Mouse (Mus musculus) ES-E14 (cell line): Measurements from ENCODE around the gene Dynlrb1. TPM values are rescaled to one million over a fixed set of nuclear protein-coding genes. Genes with fewer than 3 reads are reported as not detected.

Experiments used
- DNase-seq: peaks from one replicate; pipeline ENCODE4 v3.0.0-alpha.2; 2013; ENCODE audit warnings: low read depth, low spot score
- H3K27ac ChIP-seq: 2 replicates; pipeline ENCODE4 v1.5.1; 2012; ENCODE audit warnings: low read depth, mild to moderate bottlenecking, low read length, moderate library complexity, mixed read lengths; ENCODE audit not compliant: poor library complexity, insufficient read depth, severe bottlenecking
- H3K36me3 ChIP-seq: 2 replicates; pipeline ENCODE4 v1.6.1; 2012; ENCODE audit warnings: mild to moderate bottlenecking, low read length, moderate library complexity, mixed read lengths; ENCODE audit not compliant: control insufficient read depth, poor library complexity, insufficient read depth, severe bottlenecking
- H3K4me1 ChIP-seq, 2 experiments: fragments of 150-350 bp in 1 of 2; sonication (generic) in 1 of 2; 2 replicates each; pipeline ENCODE4 v1.6.1; 2012; ENCODE audit warnings: low read length in 2 of 2, mild to moderate bottlenecking in 1 of 2, mixed read lengths in 1 of 2; ENCODE audit not compliant: control insufficient read depth in 2 of 2, insufficient read depth in 2 of 2, poor library complexity in 1 of 2
- H3K4me3 ChIP-seq, 2 experiments: fragments of 150-350 bp in 1 of 2; sonication (generic) in 1 of 2; 2 replicates each; pipeline ENCODE4 v1.5.1; 2012; ENCODE audit warnings: low read length in 2 of 2, low read depth in 1 of 2, mild to moderate bottlenecking in 1 of 2, mixed read lengths in 1 of 2; ENCODE audit not compliant: insufficient read depth in 1 of 2, poor library complexity in 1 of 2, severe bottlenecking in 1 of 2
- H3K9ac ChIP-seq: 2 replicates; pipeline ENCODE4 v1.6.1; 2012; ENCODE audit warnings: low read depth, mild to moderate bottlenecking, low read length, mixed read lengths; ENCODE audit not compliant: poor library complexity, insufficient read depth, severe bottlenecking
- H3K9me3 ChIP-seq: fragments of 150-350 bp; sonication (generic); 2 replicates; pipeline ENCODE4 v1.6.1; 2012; ENCODE audit warnings: low read depth, mild to moderate bottlenecking, low read length; ENCODE audit not compliant: control insufficient read depth, insufficient read depth
- CHD2 ChIP-seq: IDR thresholded peaks from 2 replicates; pipeline ENCODE4 v1.6.1; 2014; ENCODE audit warnings: mild to moderate bottlenecking, low read depth, low read length, inconsistent platforms
- HCFC1 ChIP-seq: IDR thresholded peaks from 2 replicates; pipeline ENCODE4 v1.6.1; 2012; ENCODE audit warnings: low read length, inconsistent platforms, borderline replicate concordance; ENCODE audit not compliant: insufficient read depth
- MAFK ChIP-seq: IDR thresholded peaks from 2 replicates; pipeline ENCODE4 v1.6.1; 2014; ENCODE audit warnings: mild to moderate bottlenecking, low read depth, low read length, inconsistent platforms; ENCODE audit not compliant: insufficient read depth
- ZC3H11A ChIP-seq: IDR thresholded peaks from 2 replicates; pipeline ENCODE4 v1.6.1; 2012; ENCODE audit warnings: low read depth, mild to moderate bottlenecking, inconsistent platforms, low read length, borderline replicate concordance
- ZNF384 ChIP-seq: IDR thresholded peaks from 2 replicates; pipeline ENCODE4 v1.6.1; 2012; ENCODE audit warnings: low read depth, low read length, inconsistent platforms
- in situ Hi-C, 2 experiments: fragments of 600-800 bp; cut with MboI; formaldehyde crosslinking; loops; one replicate each; pipeline ENCODE4 v1.15.1; 2025; ENCODE audit warnings: low sequenced_read_pairs in 2 of 2, inconsistent platforms in 1 of 2; ENCODE audit not compliant: unreplicated experiment in 2 of 2
- total RNA-seq: library from RNA; depleted of rRNA; stranded (reverse); fragments of 300-350 nt; gene quantifications from 2 replicates; pipeline ENCODE4 v1.2.3, GENCODE M21; 2012

Gene Dynlrb1
- total RNA-seq, 1 experiment: 139 TPM

- peaks cover 0 to 5% of the 10 kb centered on the region in 2 experiments; a peak in 2 of 4 replicates for H3K4me1 ChIP-seq
- H3K9ac ChIP-seq: no peak overlapping the region
- TF ChIP-seq MAFK (no peak), HCFC1 (no peak), CHD2 (no peak), ZC3H11A (no peak), ZNF384 (no peak)
- no peaks in the 10 kb centered on the region for H3K36me3 ChIP-seq
- H3K27ac ChIP-seq: no peak overlapping the region
- H3K9me3 ChIP-seq: no peaks in the 10 kb centered on the region
- no peak for DNase-seq
- in situ Hi-C loops: no loop called here
- no peak overlapping the region for H3K4me3 ChIP-seq
Measured at GRCm38 (mm10) chr2:155280116-155280515, 43.8 kb downstream of the Dynlrb1 start.

DNA sequence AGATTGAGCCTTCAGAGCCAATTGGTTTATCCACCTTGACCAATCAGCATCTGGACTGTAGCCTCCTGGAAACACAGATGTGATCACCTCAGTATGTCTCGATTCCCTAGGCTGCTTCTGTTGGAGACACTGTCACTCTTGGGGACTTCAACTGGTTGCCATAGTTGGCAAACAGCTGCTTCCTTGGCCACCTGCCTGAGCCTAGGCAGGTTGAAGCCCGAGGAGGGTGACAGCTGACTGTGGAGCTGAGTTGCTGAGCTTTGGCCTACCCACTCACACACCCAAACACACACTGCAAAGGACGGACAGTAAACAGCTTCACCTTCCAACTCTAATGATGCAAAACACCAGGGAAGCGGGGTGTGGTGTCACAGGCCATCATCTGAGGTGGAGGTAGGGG is 47.5 kb downstream of the Dynlrb1 start:
- no peak overlapping the region for H3K4me3 ChIP-seq
- no peak for TF ChIP-seq ZC3H11A
- no peak for TF ChIP-seq CHD2
- no peak for TF ChIP-seq HCFC1
- TF ChIP-seq ZNF384: no peak
- no peak for TF ChIP-seq MAFK

DNA sequence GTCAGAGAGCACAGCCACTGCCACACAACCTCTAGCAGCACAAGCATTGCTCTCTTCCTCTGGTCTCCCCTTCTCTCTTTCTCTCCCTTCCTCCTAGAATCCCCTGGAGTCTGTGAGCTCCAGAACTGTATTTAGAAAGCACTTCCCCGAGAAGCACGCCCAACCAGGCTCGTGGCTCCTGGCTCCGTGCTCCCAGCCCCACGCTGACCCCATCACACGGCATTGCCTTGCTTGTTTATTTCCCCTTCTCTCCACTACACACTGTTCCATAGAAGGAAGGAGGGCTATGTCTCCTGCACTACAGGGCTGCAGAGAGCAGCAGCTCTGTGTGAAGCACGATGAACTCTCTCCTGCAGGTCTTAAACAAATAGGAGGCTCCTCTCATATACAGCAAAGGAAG is 48.3 kb downstream of the Dynlrb1 start:
- TF ChIP-seq ZNF384: no peak
- no peak for TF ChIP-seq ZC3H11A
- TF ChIP-seq CHD2: no peak
- no peak for TF ChIP-seq HCFC1
- no peak for TF ChIP-seq MAFK
- Histone ChIP-seq H3K36me3 (no peaks in the 10 kb centered on the region), H3K9ac (no peak overlapping the region), H3K27ac (no peak overlapping the region), H3K9me3 (no peaks in the 10 kb centered on the region), H3K4me3 (no peak overlapping the region), H3K4me1 (no peaks in the 10 kb centered on the region)
- in situ Hi-C loops: no loop called here
- no peak for DNase-seq

More for the DNA sequence above, 47.5 kb downstream of the Dynlrb1 start:
- DNase-seq: no peak
- no peak overlapping the region for H3K9ac ChIP-seq
- no peak overlapping the region for H3K27ac ChIP-seq
- H3K9me3 ChIP-seq: no peaks in the 10 kb centered on the region
- H3K36me3 ChIP-seq: no peaks in the 10 kb centered on the region
- in situ Hi-C loops: no loop called here
- H3K4me1 ChIP-seq: no peaks in the 10 kb centered on the region

- no peak overlapping the region for H3K4me3 ChIP-seq
- in situ Hi-C loops: no loop called here
- TF ChIP-seq ZNF384 (no peak), CHD2 (no peak), HCFC1 (no peak), MAFK (no peak), ZC3H11A (no peak)
- H3K36me3 ChIP-seq: no peaks in the 10 kb centered on the region
- H3K9me3 ChIP-seq: no peaks in the 10 kb centered on the region
- no peak overlapping the region for H3K27ac ChIP-seq
- no peak for DNase-seq
- no peak overlapping the region for H3K9ac ChIP-seq
- no peaks in the 10 kb centered on the region for H3K4me1 ChIP-seq
Measured at GRCm38 (mm10) chr2:155285744-155286143, 49.4 kb downstream of the Dynlrb1 start.
